Mouse (Mus musculus) heart, adult 8-10 months (tissue): ENCODE measurements around the gene Sbno1. TPM values are rescaled to one million over a fixed set of nuclear protein-coding genes. Genes with fewer than 3 reads are reported as not detected.
"Not testable (repeated sequence)": the region's sequence is repeated elsewhere in the genome, so short reads cannot be mapped to it uniquely, and the experiment has no call there.

Experiments used
- DNase-seq: peaks from one replicate; pipeline ENCODE4 v3.0.0; 2022; ENCODE audit warnings: low spot score
- total RNA-seq, 4 experiments: library from RNA; stranded (reverse); gene quantifications; 2 replicates each; pipeline ENCODE4 v1.2.4; 2022

Sbno1 gene
- total RNA-seq, 4 experiments from 2014 or later, result 63.2 to 73.4 (median 65.6) TPM

GRCm38 (mm10) chr5:124366721-124367120, 59.1 kb downstream of the Sbno1 start:
- DNase-seq, result no peak

DNA sequence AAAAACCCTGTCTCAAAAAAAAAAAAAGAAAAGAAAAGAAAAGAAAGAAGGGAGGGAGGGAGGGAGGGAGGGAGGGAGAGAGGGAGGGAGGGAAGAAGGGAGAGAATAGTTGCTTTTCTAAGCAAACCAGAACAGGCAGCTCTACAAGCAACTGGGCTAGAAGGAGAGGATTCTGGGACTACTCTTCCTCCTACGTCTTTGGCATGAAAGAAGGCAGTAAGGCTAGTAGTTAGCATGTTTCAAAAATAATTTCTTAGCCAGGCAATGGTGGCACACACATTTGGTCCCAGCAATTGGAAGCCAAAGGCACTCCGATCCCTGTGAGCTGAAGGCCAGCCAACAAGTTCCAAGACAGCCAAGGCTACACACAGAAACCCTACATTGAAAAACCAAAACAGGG, 60.0 kb downstream of the Sbno1 start:
- no peak for DNase-seq

DNA sequence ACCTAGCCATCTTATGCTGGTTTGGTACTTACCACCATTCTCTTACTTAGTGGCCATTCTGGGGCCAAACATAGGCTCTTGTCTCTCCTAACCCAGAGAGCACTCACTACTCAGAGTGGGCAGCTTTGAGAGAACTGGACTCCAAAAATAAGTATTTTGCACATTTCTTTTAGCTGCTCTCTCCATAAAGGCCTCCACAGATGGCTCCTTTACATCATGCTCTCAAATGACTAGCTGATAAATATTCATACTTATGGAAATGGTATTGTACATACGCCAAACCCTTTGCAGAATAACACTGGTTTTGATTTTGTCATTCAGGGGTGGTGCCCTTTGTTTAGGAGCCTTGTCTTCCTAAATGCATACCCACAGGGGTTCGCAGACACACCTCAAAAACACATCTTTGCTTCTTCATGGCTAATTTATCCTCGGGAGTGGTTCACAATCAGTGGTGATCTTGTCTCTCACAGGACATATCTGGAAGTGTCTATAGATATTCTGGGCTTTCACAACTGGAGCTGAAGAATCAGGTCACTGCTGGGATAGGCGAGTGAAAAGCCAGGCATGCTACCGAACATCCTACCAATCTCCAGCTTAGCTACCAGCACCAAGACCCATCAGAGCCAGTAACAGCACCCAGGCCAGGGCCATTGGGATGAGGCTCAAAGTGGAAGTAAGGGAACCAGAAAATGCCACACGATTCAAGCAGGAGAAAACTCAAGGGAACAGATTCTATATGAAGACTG, 61.5 kb downstream of the Sbno1 start:
- no peak for DNase-seq

GRCm38 (mm10) chr5:124362982-124363381, 62.8 kb downstream of the Sbno1 start, which contains the start of gene Cdk2ap1:
TSS of gene Cdk2ap1 (minus strand) at chr5:124363082.
- not testable (repeated sequence) for DNase-seq

GRCm38 (mm10) chr5:124359641-124360040, 66.2 kb downstream of the Sbno1 start:
- no peak for DNase-seq

DNA sequence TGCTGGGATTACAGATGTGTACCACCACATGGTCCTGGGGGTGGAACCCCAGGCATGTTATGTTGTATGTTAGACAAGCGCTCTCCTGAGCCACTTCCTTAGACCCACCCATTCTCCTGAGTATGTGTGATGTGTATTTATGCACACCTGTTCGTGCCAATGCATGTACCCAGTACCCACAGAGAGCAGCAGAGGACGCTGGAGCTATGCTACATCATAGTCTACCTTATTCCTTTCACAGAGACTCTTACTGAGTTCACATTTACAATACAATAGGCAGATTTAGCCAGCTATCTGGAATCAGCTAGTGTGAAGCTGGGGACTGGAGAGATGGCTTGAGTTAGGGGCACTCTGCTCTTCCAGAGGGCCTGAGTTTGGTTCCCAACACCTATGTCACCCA, 69.1 kb downstream of the Sbno1 start:
- no peak for DNase-seq

- no peak for DNase-seq
Measured at GRCm38 (mm10) chr5:124355425-124355959, 70.3 kb downstream of the Sbno1 start.

- DNase-seq, result no peak
Measured at GRCm38 (mm10) chr5:124354574-124355424, 71.0 kb downstream of the Sbno1 start.

DNA sequence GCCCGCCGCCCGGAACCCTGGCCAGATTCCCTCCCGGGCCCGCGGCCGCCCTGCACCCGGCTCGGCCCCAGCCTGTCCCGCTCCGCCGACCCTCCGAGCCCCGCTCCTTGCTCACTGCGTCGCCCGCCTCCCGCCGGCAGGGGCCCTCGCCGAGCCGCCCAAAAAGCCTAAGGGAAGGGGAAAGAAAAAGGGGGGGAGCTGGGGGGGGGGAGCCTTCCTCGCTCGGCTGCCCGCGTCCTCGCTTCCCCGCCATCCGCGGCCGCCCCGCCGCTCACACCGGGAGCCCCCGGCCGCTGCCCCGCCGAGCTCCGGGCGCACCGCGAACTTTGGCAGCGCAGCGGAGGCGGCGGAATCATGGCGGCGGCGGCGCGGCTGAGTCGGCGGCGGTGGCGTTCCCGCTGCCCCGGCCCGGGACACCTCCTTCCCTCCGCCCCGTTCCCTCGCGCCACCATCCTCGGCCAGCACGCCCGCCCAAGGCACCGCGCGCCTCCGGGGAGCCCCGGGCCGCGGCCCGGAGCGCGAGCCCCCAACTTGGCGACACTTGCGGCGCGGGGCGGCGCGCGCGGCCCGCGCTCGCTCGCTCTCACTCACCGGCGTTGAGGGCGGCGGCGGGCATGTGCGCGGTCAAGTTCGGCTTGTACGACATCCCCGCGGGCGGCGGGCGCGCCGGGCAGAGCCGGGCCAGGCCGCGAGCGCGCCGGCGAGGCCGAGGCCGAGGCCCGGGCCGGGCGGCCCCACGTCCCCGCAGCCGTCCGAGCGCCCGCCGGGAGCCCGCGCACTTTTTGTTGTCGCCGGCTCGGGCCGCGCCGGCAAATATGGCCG, 71.9 kb downstream of the Sbno1 start:
- DNase-seq, result no peak

DNA sequence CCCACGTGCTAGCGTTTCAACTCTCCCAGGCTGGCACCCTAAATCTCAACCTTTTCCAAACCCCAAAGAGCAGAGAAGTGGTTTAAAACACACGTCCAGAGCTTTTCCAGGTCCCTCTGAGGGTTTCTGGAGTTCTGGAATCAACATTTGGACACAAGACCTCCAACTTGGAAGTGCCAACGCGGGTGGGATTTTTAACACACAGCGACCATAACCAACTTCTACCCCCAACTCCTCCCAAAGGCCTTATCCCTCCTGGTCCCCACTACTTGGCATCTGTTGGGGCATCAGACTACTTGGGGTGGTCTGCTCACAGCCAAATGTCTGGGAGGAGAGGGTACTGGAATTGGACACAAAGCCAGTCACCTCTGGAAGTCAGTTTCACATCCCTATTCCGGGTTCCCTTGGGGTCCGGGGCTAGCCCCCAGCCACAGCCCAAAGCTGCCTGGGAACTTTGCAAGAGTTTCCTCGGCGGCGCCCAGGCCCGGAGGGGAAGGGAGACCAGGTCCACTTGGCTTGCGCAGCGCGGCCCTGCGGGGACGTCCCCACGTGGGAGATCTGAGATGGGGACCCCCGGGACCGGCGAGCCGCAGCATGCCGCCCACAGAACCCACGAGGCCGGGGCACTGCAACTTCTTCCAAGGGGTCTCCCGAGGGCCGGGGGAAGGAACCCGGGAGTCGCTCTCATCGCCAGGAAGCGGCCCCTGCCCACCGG, 72.6 kb downstream of the Sbno1 start:
- DNase-seq, result no peak

GRCm38 (mm10) chr5:124352141-124352920, 73.5 kb downstream of the Sbno1 start:
- peak; percentile 61 for DNase-seq

- no peak for DNase-seq
Measured at GRCm38 (mm10) chr5:124351604-124352003, 74.2 kb downstream of the Sbno1 start.

DNA sequence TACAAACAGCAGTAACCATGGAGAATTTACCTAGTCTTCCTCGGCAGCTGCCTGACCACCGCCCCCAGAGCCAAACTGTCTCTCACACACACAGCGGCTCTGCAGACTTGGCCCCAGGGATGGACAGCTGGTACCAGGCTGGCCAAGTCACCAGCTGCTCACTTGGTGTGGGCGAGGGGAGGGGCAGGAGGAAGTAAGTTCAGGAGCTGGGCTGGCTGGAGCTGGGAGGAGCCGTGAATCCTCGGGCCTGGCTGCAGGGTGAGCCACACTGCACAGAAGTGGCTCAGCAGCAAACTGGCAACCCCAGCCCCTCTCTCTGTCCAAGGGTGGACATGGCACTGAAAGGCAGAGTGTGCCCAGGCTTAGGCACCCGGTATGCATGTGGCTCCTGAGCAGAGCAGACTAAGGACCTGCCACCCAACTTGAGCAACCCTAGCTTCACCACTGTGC, 74.7 kb downstream of the Sbno1 start:
- DNase-seq, result peak; percentile 62

DNA sequence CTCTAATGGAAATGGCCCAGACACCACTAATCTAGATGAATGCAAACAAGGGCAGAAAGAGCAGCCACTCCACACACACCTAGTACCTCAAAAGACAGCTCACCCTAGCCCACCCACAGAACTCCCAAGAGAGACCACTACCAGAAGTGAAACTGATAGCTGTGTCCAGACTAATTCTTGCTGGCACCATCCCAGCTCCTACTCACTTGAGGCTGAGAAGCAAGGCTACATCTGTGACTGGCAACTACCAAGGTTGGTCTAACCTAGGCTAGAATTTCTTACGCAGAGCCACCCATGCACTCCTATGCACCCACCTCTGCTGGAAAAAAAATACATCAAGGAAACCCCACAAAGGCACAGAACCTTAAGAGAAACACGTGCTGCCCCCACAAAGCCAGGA, 75.5 kb downstream of the Sbno1 start:
- no peak for DNase-seq

GRCm38 (mm10) chr5:124349196-124349595, 76.6 kb downstream of the Sbno1 start:
- DNase-seq, result no peak

- DNase-seq, result no peak
Measured at GRCm38 (mm10) chr5:124342897-124343296, 82.9 kb downstream of the Sbno1 start.

DNA sequence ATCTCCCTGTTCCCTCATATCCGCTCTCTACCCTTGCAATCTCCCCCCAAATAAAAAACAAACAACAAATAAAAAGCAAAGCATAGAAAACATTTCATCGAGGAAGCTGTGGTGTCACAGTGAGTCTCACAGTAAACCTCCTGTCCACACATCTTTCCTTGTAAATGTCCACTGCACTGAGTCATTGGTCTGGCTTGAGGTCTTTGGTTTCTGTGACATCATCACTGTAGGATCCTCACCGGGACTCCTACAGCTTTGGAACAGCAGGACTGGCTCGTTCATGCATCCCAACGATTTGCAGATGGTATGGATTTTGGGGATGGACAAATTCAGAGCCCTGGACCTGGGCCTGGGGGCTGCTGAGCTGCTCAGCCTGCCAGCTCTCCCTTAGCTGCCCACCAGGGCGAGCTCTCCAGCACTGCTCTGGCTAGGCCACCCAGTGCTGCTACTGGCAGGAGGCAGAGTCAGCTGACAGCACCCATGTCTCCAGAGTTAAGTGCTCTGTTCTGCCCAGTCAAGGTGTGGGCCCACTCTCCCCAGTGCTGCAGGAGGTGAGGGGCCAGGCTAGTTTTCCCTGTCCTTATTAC, 84.0 kb downstream of the Sbno1 start:
- not testable (repeated sequence) for DNase-seq

DNA sequence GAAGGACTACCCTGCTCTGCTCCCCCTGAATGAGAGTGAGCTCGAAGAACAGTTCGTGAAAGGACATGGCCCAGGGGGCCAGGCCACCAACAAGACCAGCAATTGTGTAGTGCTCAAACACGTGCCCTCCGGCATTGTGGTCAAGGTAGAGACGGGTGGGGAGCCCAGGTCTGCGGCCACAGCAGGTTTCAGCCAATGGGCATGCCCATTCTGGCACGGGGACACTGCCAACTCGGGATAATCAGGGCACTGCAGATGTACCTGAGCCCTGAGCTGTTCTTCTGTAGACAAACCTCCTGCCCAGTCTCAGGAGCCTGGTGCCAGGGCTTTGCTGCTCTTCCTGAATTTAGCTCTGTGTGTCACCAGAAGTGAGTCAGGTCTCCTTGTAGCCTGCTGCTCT, 87.0 kb downstream of the Sbno1 start:
- no peak for DNase-seq

DNA sequence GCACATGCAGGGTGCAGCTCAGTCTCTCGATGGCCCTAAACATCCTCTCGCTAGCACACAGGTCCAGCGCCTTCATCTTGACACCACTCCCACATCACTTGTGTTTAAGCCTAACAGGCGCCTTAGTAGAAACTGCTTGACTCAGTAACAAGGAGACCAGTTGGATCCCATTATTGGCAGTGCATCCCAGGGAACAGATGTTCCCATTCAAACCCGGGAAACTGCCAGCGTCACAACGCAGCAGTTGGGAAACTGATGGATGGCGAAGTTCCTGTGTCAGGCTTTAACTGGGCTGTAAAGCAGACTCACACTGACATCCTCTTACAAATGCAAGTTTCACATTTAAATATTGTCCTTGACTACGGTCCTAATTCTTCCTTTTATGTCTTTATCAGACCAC, 87.9 kb downstream of the Sbno1 start:
- no peak for DNase-seq

DNA sequence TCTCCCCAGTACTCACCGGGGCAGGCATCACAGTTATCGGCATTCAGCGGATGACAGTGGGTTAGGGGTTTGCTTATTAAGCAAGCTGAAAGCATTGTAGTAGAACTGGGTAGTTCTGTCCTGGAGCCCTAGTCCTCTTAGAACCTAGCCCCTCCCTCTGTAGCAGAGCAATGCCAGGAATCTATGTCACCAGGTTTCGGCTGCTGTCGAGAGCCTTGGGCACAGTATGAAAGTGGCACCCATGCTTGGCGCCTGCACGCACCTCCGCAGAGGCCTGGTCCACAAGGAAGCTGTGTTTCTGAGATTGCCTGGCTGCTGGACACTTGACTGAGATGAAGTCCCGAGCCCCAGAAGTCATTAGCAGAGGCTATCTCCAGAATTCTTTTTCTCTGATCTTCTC, 88.7 kb downstream of the Sbno1 start:
- DNase-seq, result no peak
